Mouse (Mus musculus): ENCODE measurements around the gene Prkca. TPM values are rescaled to one million over a fixed set of nuclear protein-coding genes. Genes with fewer than 3 reads are reported as not detected.

Prkca gene
- total and polyA plus RNA-seq, 3 experiments, result 15.3 to 30.9 (median 19.9) TPM

DNA sequence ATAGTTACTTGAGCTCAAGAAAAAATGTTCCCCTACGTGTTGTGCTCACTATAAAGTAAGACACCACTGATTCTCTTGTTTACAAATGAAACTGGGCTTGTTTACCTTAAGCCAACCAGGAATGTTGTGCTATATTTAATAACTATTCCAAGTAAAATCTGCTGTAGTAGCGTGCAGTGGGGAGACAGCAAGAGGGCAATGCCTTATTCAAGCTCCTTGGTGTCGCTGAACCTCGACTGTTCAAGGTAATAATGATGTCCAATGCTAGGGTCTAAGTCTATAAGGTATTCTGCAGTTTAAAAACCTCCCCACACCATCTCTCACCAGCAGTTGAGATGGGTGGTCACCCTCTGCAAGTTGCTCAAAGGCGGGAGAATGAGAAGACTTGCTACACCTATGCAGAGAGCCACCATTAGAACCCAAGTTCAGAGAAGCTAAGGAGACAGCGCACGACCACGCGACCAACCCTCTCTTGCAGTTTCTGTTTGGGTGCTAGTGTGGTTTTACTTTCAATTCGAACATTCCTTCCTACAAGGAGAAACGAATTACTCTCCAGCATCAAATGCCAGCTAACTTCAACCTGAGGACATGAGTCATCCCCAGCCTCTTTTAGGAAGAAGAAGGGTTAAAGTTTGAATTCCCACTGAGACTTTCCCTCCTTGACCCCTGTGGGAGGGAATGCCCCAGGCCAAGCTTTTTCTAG is 129.1 kb downstream of the Prkca start:
- Histone ChIP-seq H3K36me3 (ENCODE audit: control insufficient read depth in 1 of 2, insufficient read depth in 2 of 2, low read length in 2 of 2) (no peaks in the 10 kb centered on the region; a peak in 1 of 4 replicates), H3K9ac (ENCODE audit: control insufficient read depth, low read depth, low read length, poor library complexity, severe bottlenecking) (no peak overlapping the region), H3K79me2 (ENCODE audit: control insufficient read depth, insufficient read depth, low read length, poor library complexity) (no peaks in the 10 kb centered on the region), H3K9me3 (replicated peaks; ENCODE audit: insufficient read depth, low read length) (no peaks in the 10 kb centered on the region), H3K27me3 (ENCODE audit: control insufficient read depth in 1 of 2, insufficient read depth in 2 of 2, low read length in 2 of 2) (no peaks in the 10 kb centered on the region), H3K27ac (ENCODE audit: control insufficient read depth, low read depth, low read length) (no peak overlapping the region), H3K4me3 (ENCODE audit: control insufficient read depth in 1 of 2, insufficient read depth in 1 of 2, low read depth in 2 of 2, low read length in 2 of 2) (no peak overlapping the region), H3K4me1 (ENCODE audit: control insufficient read depth in 1 of 2, insufficient read depth in 2 of 2, low read length in 2 of 2) (no peaks in the 10 kb centered on the region)
- TF ChIP-seq ZC3H11A (IDR thresholded peaks at IDR 0.05; ENCODE audit: low read depth, low read length), result no peak
- TF ChIP-seq ETS1 (IDR thresholded peaks at IDR 0.05; ENCODE audit: low read depth, low read length), result no peak
- no peak for TF ChIP-seq E2F4 (IDR thresholded peaks at IDR 0.05; ENCODE audit: borderline replicate concordance, low read depth, low read length)
- TF ChIP-seq ELF1 (IDR thresholded peaks at IDR 0.05; ENCODE audit: low read depth, low read length), result no peak
- no peak for TF ChIP-seq BHLHE40 (IDR thresholded peaks at IDR 0.05; ENCODE audit: borderline replicate concordance, low read depth, low read length)
- TF ChIP-seq NELFE (IDR thresholded peaks at IDR 0.05; ENCODE audit: low read depth, low read length), result no peak
- no peak for TF ChIP-seq USF2 (IDR thresholded peaks at IDR 0.05; ENCODE audit: borderline replicate concordance in 1 of 2, insufficient read depth in 1 of 2, low read depth in 1 of 2, low read length in 2 of 2)
- TF ChIP-seq SMC3 (IDR thresholded peaks at IDR 0.05; ENCODE audit: low read depth, low read length), result no peak
- no peak for TF ChIP-seq MXI1 (IDR thresholded peaks at IDR 0.05; ENCODE audit: low read depth, low read length)
- no peak for TF ChIP-seq GATA1 (IDR thresholded peaks at IDR 0.05; ENCODE audit: low read depth, low read length)
- no peak for TF ChIP-seq ZKSCAN1 (IDR thresholded peaks at IDR 0.05; ENCODE audit: low read depth, low read length)
- no peak for TF ChIP-seq EP300 (IDR thresholded peaks at IDR 0.05; ENCODE audit: low read depth in 1 of 2, low read length in 2 of 2)
- TF ChIP-seq KAT2A (conservative IDR thresholded peaks at IDR 0.05; ENCODE audit: low read depth, low read length), result no peak
- no peak for TF ChIP-seq MAZ (IDR thresholded peaks at IDR 0.05; ENCODE audit: low read depth, low read length)
- TF ChIP-seq CHD1 (IDR thresholded peaks at IDR 0.05; ENCODE audit: low read depth, low read length), result no peak
- TF ChIP-seq RAD21 (IDR thresholded peaks at IDR 0.05; ENCODE audit: low read depth, low read length), result no peak
- TF ChIP-seq ZMIZ1 (IDR thresholded peaks at IDR 0.05; ENCODE audit: low read depth, low read length), result no peak
- no peak for TF ChIP-seq POLR2A (IDR thresholded peaks at IDR 0.05; ENCODE audit: control insufficient read depth in 1 of 2, insufficient read depth in 1 of 2, low read depth in 1 of 2, low read length in 2 of 2, poor library complexity in 1 of 2)
- TF ChIP-seq TBP (IDR thresholded peaks at IDR 0.05; ENCODE audit: low read depth, low read length), result no peak
- TF ChIP-seq TCF12 (IDR thresholded peaks at IDR 0.05; ENCODE audit: low read depth, low read length), result no peak
- no peak for DNase-seq (ENCODE audit: low read depth, low spot score)

DNA sequence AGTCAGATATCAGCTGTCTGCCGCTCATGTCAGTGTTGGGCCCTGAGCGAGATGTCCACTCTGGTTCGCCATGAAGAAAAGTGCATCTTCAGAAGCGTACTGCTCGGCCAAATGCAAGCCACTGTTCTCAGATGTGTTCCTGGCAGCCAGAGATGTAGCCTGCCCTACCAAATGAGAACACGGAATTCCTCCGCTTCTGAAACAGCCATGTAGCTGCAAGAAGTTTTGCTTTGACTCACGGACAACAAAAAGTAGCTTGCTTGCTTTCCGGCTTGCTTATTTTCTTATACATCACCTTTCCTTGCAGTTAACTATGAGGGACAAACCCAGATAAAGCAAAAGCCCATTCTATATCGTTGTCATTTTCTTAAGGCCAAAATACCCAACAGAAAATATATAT is 129.9 kb downstream of the Prkca start:
- TF ChIP-seq BHLHE40 (IDR thresholded peaks at IDR 0.05; ENCODE audit: borderline replicate concordance, low read depth, low read length) (no peak), E2F4 (IDR thresholded peaks at IDR 0.05; ENCODE audit: borderline replicate concordance, low read depth, low read length) (no peak), MEF2A (IDR thresholded peaks at IDR 0.05; ENCODE audit: extremely low read depth, insufficient replicate concordance, low read depth, low read length, poor library complexity, severe bottlenecking) (no peak), POLR2AphosphoS5 (IDR thresholded peaks at IDR 0.05; ENCODE audit: borderline replicate concordance, low read depth, low read length) (no peak), SMC3 (IDR thresholded peaks at IDR 0.05; ENCODE audit: low read depth, low read length) (no peak), ZMIZ1 (IDR thresholded peaks at IDR 0.05; ENCODE audit: low read depth, low read length) (no peak), ZKSCAN1 (IDR thresholded peaks at IDR 0.05; ENCODE audit: low read depth, low read length) (no peak)
- H3K4me1 ChIP-seq (ENCODE audit: control insufficient read depth in 1 of 2, insufficient read depth in 2 of 2, low read length in 2 of 2), result no peaks in the 10 kb centered on the region
- H3K4me3 ChIP-seq (ENCODE audit: control insufficient read depth in 1 of 2, insufficient read depth in 1 of 2, low read depth in 2 of 2, low read length in 2 of 2), result no peak overlapping the region
- DNase-seq (ENCODE audit: low read depth, low spot score), result no peak
- H3K79me2 ChIP-seq (ENCODE audit: control insufficient read depth, insufficient read depth, low read length, poor library complexity), result no peaks in the 10 kb centered on the region
- H3K9ac ChIP-seq (ENCODE audit: control insufficient read depth, low read depth, low read length, poor library complexity, severe bottlenecking), result no peak overlapping the region
- no peaks in the 10 kb centered on the region; a peak in 1 of 4 replicates for H3K36me3 ChIP-seq (ENCODE audit: control insufficient read depth in 1 of 2, insufficient read depth in 2 of 2, low read length in 2 of 2)
- H3K27ac ChIP-seq (ENCODE audit: control insufficient read depth, low read depth, low read length), result no peak overlapping the region
- no peaks in the 10 kb centered on the region for H3K9me3 ChIP-seq (replicated peaks; ENCODE audit: insufficient read depth, low read length)
- H3K27me3 ChIP-seq (ENCODE audit: control insufficient read depth in 1 of 2, insufficient read depth in 2 of 2, low read length in 2 of 2), result no peaks in the 10 kb centered on the region

Data from MEL (cell line).